Mouse (Mus musculus) liver, adult 2 months (tissue): ENCODE results near the gene Pym1. TPM values are rescaled to one million over a fixed set of nuclear protein-coding genes. Genes with fewer than 3 reads are reported as not detected.

Experiments
- DNase-seq: peaks from one replicate; pipeline ENCODE4 v3.0.0-alpha.2; 2011; ENCODE audit warnings: low read depth, low spot score; ENCODE audit errors: extremely low read depth
- H3K27ac ChIP-seq: fragments of 200-500 bp; replicated peaks from 2 replicates; pipeline ENCODE4 v1.5.1; 2012; ENCODE audit warnings: low read depth, mild to moderate bottlenecking, control low read depth, inconsistent platforms, low read length; ENCODE audit not compliant: insufficient read depth
- H3K27me3 ChIP-seq: fragments of 200-500 bp; 2 replicates; pipeline ENCODE4 v1.6.1; 2012; ENCODE audit warnings: mild to moderate bottlenecking, moderate library complexity, low read length, inconsistent platforms; ENCODE audit not compliant: control insufficient read depth, insufficient read depth
- H3K36me3 ChIP-seq: fragments of 200-500 bp; 2 replicates; pipeline ENCODE4 v1.6.1; 2012; ENCODE audit warnings: low read length, inconsistent platforms; ENCODE audit not compliant: control insufficient read depth, insufficient read depth
- H3K4me1 ChIP-seq: fragments of 200-500 bp; 2 replicates; pipeline ENCODE4 v1.6.1; 2011; ENCODE audit warnings: low read length; ENCODE audit not compliant: control insufficient read depth, insufficient read depth
- H3K4me3 ChIP-seq: fragments of 200-500 bp; 2 replicates; pipeline ENCODE4 v1.5.1; 2011; ENCODE audit warnings: low read depth, mild to moderate bottlenecking, control low read depth, low read length, moderate library complexity; ENCODE audit not compliant: insufficient read depth
- H3K79me2 ChIP-seq: fragments of 200-500 bp; 2 replicates; pipeline ENCODE4 v1.6.1; 2012; ENCODE audit warnings: inconsistent platforms, mild to moderate bottlenecking, low read length, moderate library complexity; ENCODE audit not compliant: control insufficient read depth, insufficient read depth
- H3K9ac ChIP-seq: fragments of 200-500 bp; 2 replicates; pipeline ENCODE4 v1.6.1; 2012; ENCODE audit warnings: low read depth, mild to moderate bottlenecking, control low read depth, inconsistent platforms, low read length
- CTCF ChIP-seq: fragments of 200-500 bp; IDR thresholded peaks from 2 replicates; pipeline ENCODE4 v1.5.1; 2011; ENCODE audit warnings: low read depth, low read length, control low read depth
- POLR2A ChIP-seq: fragments of 200-500 bp; IDR thresholded peaks from 2 replicates; pipeline ENCODE4 v1.6.1; 2011; ENCODE audit warnings: low read length, control low read depth; ENCODE audit not compliant: insufficient read depth; ENCODE audit errors: extremely low read depth
- WGBS: fragments of 180-500 bp; shearing (Covaris S2); methylation state at CpG from one replicate; pipeline ENCODE4 v1.1.7; 2018; 5-methylcytosine and 5-hydroxymethylcytosine counted together
- polyA plus RNA-seq: library from polyadenylated mRNA; depleted of rRNA; stranded (reverse); fragments of >200 nt; gene quantifications from 2 replicates; pipeline ENCODE4 v1.2.3, GENCODE M21; 2012; rRNA removed
- total RNA-seq: library from RNA; depleted of rRNA; stranded (reverse); fragments of >200 nt; gene quantifications from 2 replicates; pipeline ENCODE4 v1.2.3, GENCODE M21; 2014; rRNA removed

Gene Pym1
- total RNA-seq (9.5 and 12.7 TPM in 2 replicates), polyA plus RNA-seq (15.0 and 15.6 TPM in 2 replicates)

DNA sequence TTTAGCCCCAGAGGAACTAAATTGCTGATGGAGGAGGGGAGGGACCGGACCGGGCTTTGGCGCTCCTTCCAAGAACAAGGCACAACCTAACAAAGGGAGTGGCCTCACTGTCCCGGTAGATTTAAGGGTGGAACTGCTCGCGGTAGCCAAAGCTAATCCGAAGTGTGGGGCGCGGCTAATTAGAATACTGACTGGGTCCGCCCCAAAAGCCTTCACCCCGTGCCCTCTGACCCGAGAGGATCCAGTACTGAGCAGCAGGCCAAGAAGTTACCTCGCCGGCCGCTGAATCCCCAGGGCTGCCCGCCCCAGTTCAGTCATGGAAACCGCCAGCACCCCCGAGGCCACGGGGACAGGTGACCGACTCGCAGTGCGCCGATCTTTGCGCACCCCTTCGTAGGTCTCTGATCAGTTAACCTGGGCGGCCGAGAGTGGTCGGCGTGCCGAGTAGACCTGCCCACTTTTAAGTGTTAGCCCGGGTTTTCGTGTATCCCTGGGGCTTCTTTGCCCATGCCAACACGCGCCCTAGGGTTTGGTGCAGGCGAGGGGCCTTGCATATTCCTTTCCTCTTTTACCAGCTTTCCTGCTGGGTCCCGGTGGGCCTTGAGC lies at the start of gene Pym1:
Pym1 (plus strand) TSS at position 244 of the 606 bp plus-strand sequence.
- H3K9ac ChIP-seq, result peak within 1 kb of the TSS; percentile 78
- H3K4me3 ChIP-seq, result peak within 1 kb of the TSS; percentile 70
- DNase-seq, result peak; percentile 94
- H3K27me3 ChIP-seq, result no peaks in the 10 kb centered on the region
- under 1% methylated on average over 36 of the region's 36 CpGs for WGBS
- peak within 1 kb of the TSS; percentile 89 for H3K27ac ChIP-seq
- TF ChIP-seq POLR2A (peak; percentile 84), CTCF (no peak)
- H3K4me1 ChIP-seq, result peaks cover 18% of the 10 kb centered on the region
- no peaks in the 10 kb centered on the region for H3K36me3 ChIP-seq
- peaks cover 21% of the 10 kb centered on the region; the same call in 1 of the 2 replicates for H3K79me2 ChIP-seq

- Histone ChIP-seq H3K27ac (no peak overlapping the region), H3K9ac (no peak overlapping the region), H3K79me2 (peaks cover 5% of the 10 kb centered on the region; the same call in 1 of the 2 replicates), H3K4me1 (peaks cover 6% of the 10 kb centered on the region; the same call in 1 of the 2 replicates), H3K27me3 (no peaks in the 10 kb centered on the region), H3K36me3 (peaks cover 7% of the 10 kb centered on the region; the same call in 1 of the 2 replicates), H3K4me3 (no peak overlapping the region)
- WGBS, result 34% methylated on average over 5 of the region's 5 CpGs
- DNase-seq, result peak; percentile 59
- no peak for TF ChIP-seq CTCF
Measured at GRCm38 (mm10) chr10:128699006-128699405, 48.7 kb upstream of the Pym1 start.

GRCm38 (mm10) chr10:128699611-128700010 lies 48.1 kb upstream of the Pym1 start:
- Histone ChIP-seq H3K27ac (no peak overlapping the region), H3K9ac (no peak overlapping the region), H3K79me2 (peaks cover 5% of the 10 kb centered on the region; the same call in 1 of the 2 replicates), H3K36me3 (peaks cover 7% of the 10 kb centered on the region; the same call in 1 of the 2 replicates), H3K4me1 (peaks cover 6% of the 10 kb centered on the region; the same call in 1 of the 2 replicates), H3K4me3 (no peak overlapping the region), H3K27me3 (no peaks in the 10 kb centered on the region)
- 80% methylated on average over 11 of the region's 11 CpGs for WGBS
- TF ChIP-seq CTCF (no peak), POLR2A (no peak)
- no peak for DNase-seq

- Histone ChIP-seq H3K4me1 (peaks cover 5% of the 10 kb centered on the region; the same call in 1 of the 2 replicates), H3K27me3 (no peaks in the 10 kb centered on the region), H3K9ac (no peak overlapping the region), H3K4me3 (no peak overlapping the region), H3K36me3 (peaks cover 7% of the 10 kb centered on the region; the same call in 1 of the 2 replicates), H3K79me2 (0 out of 2 replicates have a peak, but pooled peaks cover 2% of the 10 kb centered on the region), H3K27ac (no peak overlapping the region)
- TF ChIP-seq CTCF (no peak), POLR2A (no peak)
- DNase-seq, result no peak
- 98% methylated on average over 5 of the region's 5 CpGs for WGBS
Measured at GRCm38 (mm10) chr10:128700712-128701111, 47.0 kb upstream of the Pym1 start.

DNA sequence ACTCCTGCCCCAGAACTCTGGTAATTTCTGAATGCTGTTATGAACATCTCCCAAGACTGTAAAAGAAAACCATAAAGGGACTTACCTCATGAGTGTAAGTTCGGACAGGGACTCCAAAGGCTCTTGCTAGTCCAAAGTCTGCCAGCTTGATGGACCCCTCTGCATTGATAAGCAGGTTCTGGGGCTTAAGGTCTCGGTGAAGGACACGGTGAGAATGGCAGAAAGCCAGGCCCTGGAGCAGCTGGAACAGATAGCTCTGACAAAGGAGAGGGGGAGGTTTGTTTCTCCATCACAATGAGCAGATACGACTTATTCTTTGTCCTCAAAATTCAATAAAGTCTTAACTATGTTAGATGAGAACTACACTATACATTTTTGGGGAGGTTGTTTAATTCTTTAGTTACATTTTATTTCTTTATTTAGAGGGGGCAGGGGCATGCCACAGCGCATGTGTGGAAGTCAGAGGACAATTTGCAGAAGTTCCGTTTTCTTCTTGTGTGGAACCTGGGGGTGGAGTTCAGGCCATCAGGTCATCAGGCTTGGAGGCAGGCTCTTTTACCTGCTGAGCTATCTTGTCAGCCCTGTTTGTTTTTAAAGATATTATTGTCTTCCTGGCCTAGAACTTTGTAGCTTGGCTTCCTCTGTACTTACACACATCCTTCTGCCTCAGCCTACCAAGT lies 45.2 kb upstream of the Pym1 start:
- no peak for DNase-seq
- peaks cover 5% of the 10 kb centered on the region; the same call in 1 of the 2 replicates for H3K4me1 ChIP-seq
- H3K27me3 ChIP-seq, result no peaks in the 10 kb centered on the region
- no peak overlapping the region for H3K4me3 ChIP-seq
- no peaks in the 10 kb centered on the region for H3K79me2 ChIP-seq
- TF ChIP-seq POLR2A (no peak), CTCF (no peak)
- H3K9ac ChIP-seq, result no peak overlapping the region
- 81% methylated on average over 6 of the region's 6 CpGs for WGBS
- no peak overlapping the region for H3K27ac ChIP-seq
- peaks cover 7% of the 10 kb centered on the region; the same call in 1 of the 2 replicates for H3K36me3 ChIP-seq
